Mouse (Mus musculus) limb, embryonic 14.5 days (tissue): ENCODE measurements at regions not wholly inside any gene's neighbourhood (a gene's known extent, or its start where the extent isn't known, plus 50 kb on each side); places are given as distances from the start of the nearest gene placed in this dataset.

Source experiments
- ATAC-seq: fragments of 200-750 bp; cut with Nextera tagmentation; 2 replicates; pipeline ENCODE4 v1.8.0; 2017; ENCODE audit warnings: low read depth, moderate number of reproducible peaks, moderate TSS enrichment; ENCODE audit not compliant: low FRiP score
- DNase-seq: peaks from one replicate; pipeline ENCODE4 v3.0.0-alpha.2; 2015; ENCODE audit warnings: low spot score
- H3K27ac ChIP-seq: fragments of 300-500 bp; sonication (generic); replicated peaks from 2 replicates; pipeline ENCODE4 v1.5.1; 2014; ENCODE audit warnings: low read depth, mild to moderate bottlenecking, low read length, moderate library complexity, mixed read lengths
- H3K27me3 ChIP-seq: fragments of 300-500 bp; sonication (generic); 2 replicates; pipeline ENCODE4 v1.6.1; 2014; ENCODE audit warnings: low read length, mixed read lengths; ENCODE audit not compliant: control insufficient read depth, insufficient read depth
- H3K36me3 ChIP-seq: fragments of 300-500 bp; sonication (generic); 2 replicates; pipeline ENCODE4 v1.6.1; 2014; ENCODE audit warnings: mild to moderate bottlenecking, low read length, moderate library complexity, mixed read lengths; ENCODE audit not compliant: control insufficient read depth, insufficient read depth
- H3K4me1 ChIP-seq: fragments of 300-500 bp; sonication (generic); 2 replicates; pipeline ENCODE4 v1.6.1; 2014; ENCODE audit warnings: antibody characterized with exemption, low read length, mixed read lengths; ENCODE audit not compliant: control insufficient read depth, insufficient read depth
- H3K4me2 ChIP-seq: fragments of 300-500 bp; sonication (generic); replicated peaks from 2 replicates; pipeline ENCODE4 v1.6.1; 2014; ENCODE audit warnings: low read depth, mild to moderate bottlenecking, low read length, moderate library complexity; ENCODE audit not compliant: severe bottlenecking
- H3K4me3 ChIP-seq: fragments of 300-500 bp; sonication (generic); replicated peaks from 2 replicates; pipeline ENCODE4 v1.5.1; 2014; ENCODE audit warnings: low read length
- H3K9ac ChIP-seq: fragments of 300-500 bp; sonication (generic); 2 replicates; pipeline ENCODE4 v1.6.1; 2014; ENCODE audit warnings: mild to moderate bottlenecking, low read depth, low read length, moderate library complexity; ENCODE audit not compliant: severe bottlenecking
- H3K9me3 ChIP-seq: fragments of 300-500 bp; sonication (generic); 2 replicates; pipeline ENCODE4 v1.6.1; 2016; ENCODE audit warnings: low read length; ENCODE audit not compliant: control insufficient read depth
- POLR2A ChIP-seq: fragments of 200-500 bp; IDR thresholded peaks from 2 replicates; pipeline ENCODE4 v1.8.0; 2012; ENCODE audit warnings: inconsistent platforms, mild to moderate bottlenecking, moderate library complexity, borderline replicate concordance; ENCODE audit not compliant: insufficient read depth, insufficient read length; ENCODE audit errors: extremely low read depth
- WGBS: fragments of 180-500 bp; shearing (Covaris S2); extraction: QIAGEN DNeasy Blood & Tissue Kit; methylation state at CpG from one replicate; pipeline ENCODE4 v1.1.7; 2014; 5-methylcytosine and 5-hydroxymethylcytosine counted together

- H3K9me3 ChIP-seq, result no peaks in the 10 kb centered on the region
Observed at GRCm38 (mm10) chr1:10932378-10933077, 481.4 kb upstream of the A830018L16Rik start.

DNA sequence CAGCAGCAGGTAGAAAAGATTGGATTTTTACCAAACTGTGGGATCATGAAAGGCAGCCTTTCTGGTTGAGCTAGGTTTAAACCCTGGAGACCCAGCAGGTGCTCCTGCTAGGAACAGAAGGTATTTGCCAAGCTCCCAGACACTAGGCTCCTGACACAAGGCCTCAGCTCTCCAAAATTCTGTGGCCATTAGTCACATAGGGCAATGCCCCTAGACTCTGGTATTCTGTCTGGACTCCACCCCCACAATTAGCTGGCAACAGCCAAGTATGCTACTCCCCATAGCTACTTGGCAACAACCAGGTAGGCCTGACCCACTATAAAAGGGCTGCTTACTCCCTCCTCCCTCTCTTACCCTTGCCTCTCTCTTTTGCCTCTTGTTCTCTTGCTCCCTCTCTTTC, 480.7 kb upstream of the A830018L16Rik start:
- H3K9ac ChIP-seq, result no peak overlapping the region
- H3K27me3 ChIP-seq, result no peaks in the 10 kb centered on the region
- DNase-seq, result no peak
- TF ChIP-seq POLR2A, result no peak
- H3K9me3 ChIP-seq, result no peaks in the 10 kb centered on the region
- no peaks in the 10 kb centered on the region for H3K4me1 ChIP-seq
- H3K36me3 ChIP-seq, result no peaks in the 10 kb centered on the region
- H3K4me3 ChIP-seq, result no peak overlapping the region
- no peak overlapping the region for H3K4me2 ChIP-seq
- ATAC-seq, result no peak
- no peak overlapping the region for H3K27ac ChIP-seq

More at GRCm38 (mm10) chr1:10932378-10933077, 481.4 kb upstream of the A830018L16Rik start:
- ATAC-seq (no peak), DNase-seq (no peak)
- no peaks in the 10 kb centered on the region for H3K27me3 ChIP-seq
- H3K4me2 ChIP-seq, result no peak overlapping the region
- no peak overlapping the region for H3K4me3 ChIP-seq
- H3K9ac ChIP-seq, result no peak overlapping the region
- WGBS, result 43% methylated on average over 5 of the region's 5 CpGs
- no peaks in the 10 kb centered on the region for H3K36me3 ChIP-seq
- H3K27ac ChIP-seq, result no peak overlapping the region
- H3K4me1 ChIP-seq, result no peaks in the 10 kb centered on the region
- no peak for TF ChIP-seq POLR2A

DNA sequence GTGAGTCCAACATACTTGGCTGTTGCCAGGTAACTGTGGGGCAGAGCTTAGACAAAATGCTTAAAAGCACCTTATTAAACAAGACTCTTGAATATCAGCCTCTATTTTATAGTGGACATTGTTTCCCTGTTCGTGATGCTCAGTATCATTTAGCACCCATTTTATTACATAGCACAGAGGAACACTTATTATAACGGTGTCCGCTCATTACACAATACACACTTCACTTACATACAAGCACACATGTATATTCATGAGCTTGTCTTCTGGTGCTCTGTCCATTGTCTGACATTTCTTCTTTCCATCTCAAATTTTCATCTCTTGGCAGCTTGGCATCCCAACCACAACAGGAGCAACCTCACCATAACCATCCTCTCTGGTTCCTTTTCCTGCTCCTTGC, 475.5 kb upstream of the A830018L16Rik start:
- Histone ChIP-seq H3K4me3 (no peak overlapping the region), H3K36me3 (no peaks in the 10 kb centered on the region), H3K9me3 (no peaks in the 10 kb centered on the region), H3K4me2 (no peak overlapping the region), H3K27me3 (no peaks in the 10 kb centered on the region), H3K9ac (no peak overlapping the region), H3K4me1 (no peaks in the 10 kb centered on the region), H3K27ac (no peak overlapping the region)
- ATAC-seq (no peak), DNase-seq (no peak)
- WGBS, result 79% methylated on average over 3 of the region's 3 CpGs
- TF ChIP-seq POLR2A, result no peak

DNA sequence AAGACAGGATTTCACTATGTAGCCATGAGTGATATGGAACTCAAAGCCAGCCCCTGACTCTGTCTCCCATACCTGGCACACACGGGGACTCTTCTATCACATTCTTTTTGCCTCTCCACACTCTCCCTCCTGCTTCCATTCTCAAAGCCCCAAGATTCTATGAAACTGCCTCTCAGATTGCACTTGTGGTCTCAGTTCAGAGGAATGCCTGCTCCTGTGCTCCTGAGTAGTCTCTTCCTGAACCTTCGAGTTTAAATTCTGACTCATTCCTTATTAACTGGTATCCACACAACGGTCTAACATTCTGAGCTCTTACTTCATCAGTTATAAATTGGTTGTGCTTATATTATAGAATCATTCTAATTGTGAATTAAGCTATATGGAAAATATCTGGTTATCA, 473.6 kb upstream of the A830018L16Rik start:
- H3K4me1 ChIP-seq, result no peaks in the 10 kb centered on the region
- TF ChIP-seq POLR2A, result no peak
- no peaks in the 10 kb centered on the region for H3K9me3 ChIP-seq
- no peaks in the 10 kb centered on the region for H3K27me3 ChIP-seq
- H3K27ac ChIP-seq, result no peak overlapping the region
- H3K4me2 ChIP-seq, result no peak overlapping the region
- no peak overlapping the region for H3K9ac ChIP-seq
- DNase-seq, result no peak
- ATAC-seq, result no peak
- 72% methylated on average over 3 of the region's 3 CpGs for WGBS
- H3K4me3 ChIP-seq, result no peak overlapping the region
- no peaks in the 10 kb centered on the region for H3K36me3 ChIP-seq

GRCm38 (mm10) chr1:10942979-10943378, 470.9 kb upstream of the A830018L16Rik start:
- no peaks in the 10 kb centered on the region for H3K4me1 ChIP-seq
- no peaks in the 10 kb centered on the region for H3K36me3 ChIP-seq
- TF ChIP-seq POLR2A, result no peak
- WGBS, result 41% methylated on average over 4 of the region's 4 CpGs
- no peak overlapping the region for H3K4me2 ChIP-seq
- no peaks in the 10 kb centered on the region for H3K9me3 ChIP-seq
- H3K9ac ChIP-seq, result no peak overlapping the region
- H3K27ac ChIP-seq, result no peak overlapping the region
- no peaks in the 10 kb centered on the region for H3K27me3 ChIP-seq
- ATAC-seq (no peak), DNase-seq (no peak)
- no peak overlapping the region for H3K4me3 ChIP-seq
